ENCODE assay signal across 9 mouse cellular contexts in genomic region chr6:93395296-93395695, GRCm38 (mm10).
DNase-seq lines count a peak whose midpoint lies in the region; ATAC-seq and TF ChIP-seq lines count a peak whose summit lies in the region.
"Had no signal": no experiment of that assay in that cellular context is flagged by ENCODE, and none has a peak within 500 bp of the region (broad histone marks: within the 10 kb centered on the region; RNA-seq: fewer than 3 reads in every experiment).

No protein-coding gene starts in this region.

- no peaks in the 10 kb centered on the region for H3K36me3 ChIP-seq in lung, postnatal 0 days (ENCODE audit: insufficient read depth, low read length)
- no peaks in the 10 kb centered on the region for H3K36me3 ChIP-seq in kidney, postnatal 0 days (ENCODE audit: insufficient read depth, low read length)
- H3K36me3 ChIP-seq: embryonic facial prominence, embryonic 13.5 days had no signal

- no peak overlapping the region for H3K27ac ChIP-seq in lung, postnatal 0 days (ENCODE audit: low read length)
- H3K27ac ChIP-seq in kidney, postnatal 0 days = no peak overlapping the region
- H3K27ac ChIP-seq: embryonic facial prominence, embryonic 13.5 days had no signal

- TF ChIP-seq CTCF in lung, postnatal 0 days (IDR thresholded peaks at IDR 0.05) = no peak
- TF ChIP-seq CTCF in kidney, postnatal 0 days (IDR thresholded peaks at IDR 0.05; ENCODE audit: low read depth) = no peak

- 36% methylated on average over 6 of the region's 6 CpGs for WGBS in lung, postnatal 0 days
- WGBS in kidney, postnatal 0 days = 35% methylated on average over 6 of the region's 6 CpGs

- H3K27me3 ChIP-seq in lung, postnatal 0 days (replicated peaks; ENCODE audit: insufficient read depth, low read length) = no peaks in the 10 kb centered on the region
- H3K27me3 ChIP-seq in kidney, postnatal 0 days (ENCODE audit: insufficient read depth, low read length) = no peaks in the 10 kb centered on the region
- H3K27me3 ChIP-seq: embryonic facial prominence, embryonic 13.5 days had no signal

- TF ChIP-seq EP300 in lung, postnatal 0 days (IDR thresholded peaks at IDR 0.05) = no peak

- H3K9me3 ChIP-seq in lung, postnatal 0 days (ENCODE audit: low read length) = no peaks in the 10 kb centered on the region
- H3K9me3 ChIP-seq in kidney, postnatal 0 days (replicated peaks; ENCODE audit: low read length) = no peaks in the 10 kb centered on the region
- H3K9me3 ChIP-seq: embryonic facial prominence, embryonic 13.5 days had no signal

- no peak overlapping the region for H3K4me2 ChIP-seq in lung, postnatal 0 days (replicated peaks; ENCODE audit: low read depth, low read length)
- H3K4me2 ChIP-seq in kidney, postnatal 0 days (ENCODE audit: low read length) = no peak overlapping the region
- H3K4me2 ChIP-seq: embryonic facial prominence, embryonic 13.5 days had no signal

- H3K9ac ChIP-seq in lung, postnatal 0 days (replicated peaks; ENCODE audit: low read depth) = no peak overlapping the region
- H3K9ac ChIP-seq in kidney, postnatal 0 days (ENCODE audit: low read depth, low read length) = no peak overlapping the region
- H3K9ac ChIP-seq: embryonic facial prominence, embryonic 13.5 days had no signal

- no peak for ATAC-seq in lung, postnatal 0 days
- ATAC-seq in kidney, postnatal 0 days (replicated peaks; ENCODE audit: low FRiP score, low read depth) = no peak

- H3K4me1 ChIP-seq in lung, postnatal 0 days (ENCODE audit: insufficient read depth, low read depth, low read length) = peaks cover 2% of the 10 kb centered on the region; the same call in 1 of the 2 replicates
- no peaks in the 10 kb centered on the region; the same call in 1 of the 2 replicates for H3K4me1 ChIP-seq in kidney, postnatal 0 days (replicated peaks; ENCODE audit: insufficient read depth, low read length)

- DNase-seq in adrenal gland, postnatal 25 days = peak; percentile 11
- no peak for DNase-seq in adrenal gland, postnatal 4 days (ENCODE audit: low spot score in 2 of 2)
- DNase-seq in lung, postnatal 0 days (ENCODE audit: low spot score) = peak; percentile 7
- no peak for DNase-seq in lung, adult 18-20 months
- peak; percentile 35 for DNase-seq in kidney, postnatal 0 days (ENCODE audit: low spot score)
- peak; percentile 4 for DNase-seq in lung, postnatal 25 days (ENCODE audit: low spot score)
- no peak for DNase-seq in cerebellum, postnatal 4 days (ENCODE audit: low spot score in 2 of 2)
- no peak for DNase-seq in thymus, adult 18-20 months

- no peak overlapping the region for H3K4me3 ChIP-seq in lung, postnatal 0 days (ENCODE audit: low read depth, low read length)
- H3K4me3 ChIP-seq in kidney, postnatal 0 days (replicated peaks; ENCODE audit: low read depth, low read length) = no peak overlapping the region
- H3K4me3 ChIP-seq: embryonic facial prominence, embryonic 13.5 days had no signal

Comparison
In these comparisons a context has a peak if more than half of its experiments do, and no peak if none do; other contexts are left out.
1. DNase-seq: peak in adrenal gland, postnatal 25 days (single experiment), lung, postnatal 0 days (single experiment), kidney, postnatal 0 days (single experiment) and lung, postnatal 25 days (single experiment); none in adrenal gland, postnatal 4 days (0 of 2), lung, adult 18-20 months (0 of 2), cerebellum, postnatal 4 days (0 of 2) and thymus, adult 18-20 months (0 of 2).